Mouse (Mus musculus) lung, embryonic 16.5 days (tissue): Measurements from ENCODE around the gene Spo11. TPM values are rescaled to one million over a fixed set of nuclear protein-coding genes. Genes with fewer than 3 reads are reported as not detected.

ENCODE experiments used
- ATAC-seq: fragments of 200-750 bp; cut with Nextera tagmentation; 2 replicates; pipeline ENCODE4 v1.8.0; 2017; ENCODE audit warnings: low read depth, mild to moderate bottlenecking, moderate library complexity
- H3K27ac ChIP-seq: fragments of 300-500 bp; sonication (generic); 2 replicates; pipeline ENCODE4 v1.5.1; 2014; ENCODE audit warnings: mild to moderate bottlenecking, control low read depth, low read length
- H3K27me3 ChIP-seq: fragments of 300-500 bp; sonication (generic); 2 replicates; pipeline ENCODE4 v1.6.1; 2014; ENCODE audit warnings: low read depth, low read length, mixed read lengths; ENCODE audit not compliant: control insufficient read depth, insufficient read depth
- H3K36me3 ChIP-seq: fragments of 300-500 bp; sonication (generic); 2 replicates; pipeline ENCODE4 v1.6.1; 2014; ENCODE audit warnings: low read length; ENCODE audit not compliant: control insufficient read depth, insufficient read depth
- H3K4me1 ChIP-seq: fragments of 300-500 bp; sonication (generic); replicated peaks from 2 replicates; pipeline ENCODE4 v1.6.1; 2014; ENCODE audit warnings: low read length, mixed read lengths; ENCODE audit not compliant: control insufficient read depth, insufficient read depth
- H3K4me2 ChIP-seq: fragments of 300-500 bp; sonication (generic); 2 replicates; pipeline ENCODE4 v1.6.1; 2014; ENCODE audit warnings: low read depth, low read length, control low read depth
- H3K4me3 ChIP-seq: fragments of 300-500 bp; sonication (generic); 2 replicates; pipeline ENCODE4 v1.5.1; 2014; ENCODE audit warnings: mild to moderate bottlenecking, low read length, control low read depth
- H3K9ac ChIP-seq: fragments of 300-500 bp; sonication (generic); 2 replicates; pipeline ENCODE4 v1.6.1; 2014; ENCODE audit warnings: low read length, control low read depth
- H3K9me3 ChIP-seq: fragments of 300-500 bp; sonication (generic); 2 replicates; pipeline ENCODE4 v1.6.1; 2016; ENCODE audit warnings: low read length; ENCODE audit not compliant: control insufficient read depth
- WGBS: fragments of 180-500 bp; shearing (Covaris S2); extraction: QIAGEN DNeasy Blood & Tissue Kit; methylation state at CpG from one replicate; pipeline ENCODE4 v1.1.7; 2014; 5-methylcytosine and 5-hydroxymethylcytosine counted together
- polyA plus RNA-seq: library from polyadenylated mRNA; unstranded; fragments of >200 nt; fragmentation: Nextera tagmentation; extraction: Ambion mirVana; gene quantifications from 2 replicates; pipeline ENCODE4 v1.2.1, GENCODE M21; 2015

Gene Spo11
- polyA plus RNA-seq, 1 experiment from 2014 or later: 0.30 TPM

DNA sequence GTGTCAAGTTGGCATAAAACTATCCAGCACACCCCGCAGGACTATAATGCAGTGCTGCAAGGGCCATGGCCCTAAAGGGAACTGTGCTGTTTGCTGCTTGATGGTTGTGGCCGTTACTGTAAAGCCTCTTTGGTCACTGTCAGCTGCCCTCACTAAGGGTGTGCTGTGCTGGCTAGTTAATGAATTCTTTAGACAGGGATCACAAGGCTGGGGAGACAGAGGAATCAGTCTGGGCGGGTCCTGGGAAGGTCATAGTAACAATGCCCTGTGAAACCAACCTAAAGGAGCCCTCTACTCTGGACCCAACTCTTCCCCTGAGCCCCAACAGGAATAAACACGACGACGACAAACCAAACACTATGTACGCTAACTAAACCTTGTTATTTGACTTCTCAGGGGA, 21.0 kb downstream of the Spo11 start:
- ATAC-seq: no peak
- Histone ChIP-seq H3K9ac (no peak overlapping the region), H3K36me3 (peaks cover 7% of the 10 kb centered on the region), H3K4me2 (no peak overlapping the region), H3K27me3 (no peaks in the 10 kb centered on the region; the same call in 1 of the 2 replicates), H3K4me3 (no peak overlapping the region), H3K9me3 (no peaks in the 10 kb centered on the region), H3K27ac (no peak overlapping the region), H3K4me1 (peaks cover 8% of the 10 kb centered on the region)
- WGBS: 58% methylated on average over 7 of the region's 7 CpGs

DNA sequence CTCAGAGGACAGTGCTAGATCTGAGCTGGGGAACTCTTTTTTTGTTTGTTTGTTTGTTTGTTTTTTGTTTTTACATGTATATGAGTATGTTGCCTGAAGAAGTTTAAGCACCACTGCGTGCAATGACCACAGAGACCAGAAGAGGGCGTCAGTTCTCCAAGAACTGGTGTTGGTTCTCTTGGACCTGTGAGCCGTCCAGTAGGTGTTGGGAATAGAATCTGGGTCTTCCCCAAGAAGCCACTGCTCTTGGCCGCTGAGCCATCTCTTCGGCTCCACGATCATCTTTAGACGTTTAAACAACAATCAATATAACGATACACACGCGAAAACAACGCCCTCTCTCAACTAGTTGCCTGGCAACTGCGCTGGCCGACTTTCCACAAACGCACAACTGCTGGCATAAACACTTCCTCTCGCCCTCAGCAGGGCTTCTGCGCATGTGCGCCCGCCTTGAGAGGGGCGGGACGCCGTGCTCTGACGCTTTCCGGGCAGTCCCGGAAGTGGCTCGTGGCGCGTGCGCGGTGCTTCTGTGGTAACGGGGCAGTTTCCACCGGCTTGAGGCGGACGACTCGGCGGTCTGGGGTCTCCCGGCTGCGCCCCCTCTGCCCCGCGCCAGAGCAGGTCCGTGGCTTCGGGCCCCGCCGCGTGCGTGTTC, 22.3 kb downstream of the Spo11 start, which contains the start of gene Rae1:
Rae1 (plus strand) TSS at position 488 of the 655 bp plus-strand sequence.
- H3K27ac ChIP-seq: peak within 1 kb of the TSS; percentile 80
- H3K36me3 ChIP-seq: peaks cover 17% of the 10 kb centered on the region
- peak within 1 kb of the TSS; percentile 78 for H3K4me2 ChIP-seq
- WGBS: under 1% methylated on average over 45 of the region's 45 CpGs
- H3K27me3 ChIP-seq: no peaks in the 10 kb centered on the region; the same call in 1 of the 2 replicates
- peak within 1 kb of the TSS; percentile 93 for H3K9ac ChIP-seq
- ATAC-seq: peak; percentile 97
- H3K4me1 ChIP-seq: peaks cover 8% of the 10 kb centered on the region
- H3K4me3 ChIP-seq: peak within 1 kb of the TSS; percentile 96
- no peaks in the 10 kb centered on the region for H3K9me3 ChIP-seq

DNA sequence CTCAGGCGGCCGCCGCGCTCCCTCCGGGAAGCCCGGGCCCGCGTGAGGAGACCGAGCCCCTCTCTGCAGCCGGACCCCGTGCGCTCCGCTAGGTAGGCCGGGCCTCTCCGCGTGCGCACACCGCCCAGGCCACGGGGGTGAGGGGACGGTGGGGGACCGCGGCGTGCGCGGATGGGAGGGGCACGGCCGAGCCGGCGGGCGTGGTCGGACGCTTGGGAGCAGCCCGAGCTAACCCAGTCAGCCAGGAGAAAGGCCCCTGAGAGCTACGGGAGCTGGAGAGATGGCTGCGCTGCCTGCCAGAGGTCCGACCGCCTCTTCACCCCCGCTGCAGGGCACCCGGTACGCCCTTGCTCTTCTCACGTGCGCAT, 22.8 kb downstream of the Spo11 start:
- under 1% methylated on average over 40 of the region's 42 CpGs for WGBS
- Histone ChIP-seq H3K4me3 (peak overlapping the region; percentile 96), H3K4me2 (peak overlapping the region; percentile 78), H3K9ac (peak overlapping the region; percentile 93), H3K36me3 (peaks cover 23% of the 10 kb centered on the region), H3K4me1 (peaks cover 8% of the 10 kb centered on the region), H3K27ac (peak overlapping the region; percentile 80), H3K9me3 (no peaks in the 10 kb centered on the region), H3K27me3 (no peaks in the 10 kb centered on the region; the same call in 1 of the 2 replicates)
- ATAC-seq: peak; percentile 90

DNA sequence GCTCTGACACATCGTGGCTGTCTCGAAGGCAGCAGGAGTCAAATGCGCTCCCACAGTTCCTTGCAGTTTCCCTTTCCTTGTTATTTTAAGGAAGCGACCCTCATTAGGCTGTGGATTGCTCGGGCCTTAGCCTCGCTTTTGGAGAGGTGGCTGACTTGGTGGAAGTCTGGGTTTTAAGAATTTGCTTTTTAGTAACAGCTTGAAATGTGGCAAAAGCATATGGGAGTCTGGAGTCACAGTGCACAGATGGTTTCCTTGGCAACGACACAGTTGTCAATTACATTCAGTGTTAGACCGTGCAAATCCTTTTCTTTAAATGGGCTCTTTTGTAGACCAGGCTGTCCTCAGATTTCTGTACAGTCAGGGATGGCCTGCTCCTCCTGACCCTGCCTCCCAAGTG, 23.4 kb downstream of the Spo11 start:
- Histone ChIP-seq H3K4me1 (peaks cover 8% of the 10 kb centered on the region), H3K27me3 (no peaks in the 10 kb centered on the region; the same call in 1 of the 2 replicates), H3K36me3 (peaks cover 28% of the 10 kb centered on the region), H3K4me3 (peak overlapping the region; percentile 96), H3K9ac (peak overlapping the region; percentile 93), H3K9me3 (no peaks in the 10 kb centered on the region), H3K27ac (0 out of 2 replicates have a peak overlapping the region, but pooled peaks have one; percentile 80), H3K4me2 (peak overlapping the region; percentile 78)
- ATAC-seq: no peak
- 14% methylated on average over 8 of the region's 8 CpGs for WGBS

DNA sequence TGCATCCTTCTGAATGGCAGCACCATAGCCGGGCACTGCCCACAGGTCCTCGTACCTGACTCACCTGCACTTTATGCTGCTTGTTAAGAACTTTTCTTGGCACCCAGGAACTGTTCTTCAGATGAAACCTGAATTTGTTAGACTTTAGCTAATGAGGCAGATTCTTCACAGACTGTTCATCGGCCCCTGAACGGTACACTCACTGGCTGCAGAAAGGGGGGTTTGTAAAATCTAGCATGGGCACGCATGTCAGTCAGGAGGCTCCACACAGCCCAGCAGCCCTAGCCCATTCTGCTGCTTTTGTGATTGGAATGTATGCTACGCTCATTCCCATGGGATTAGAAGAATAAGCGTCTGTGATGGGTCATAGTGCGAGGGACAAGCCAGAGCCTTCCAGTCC, 26.2 kb downstream of the Spo11 start:
- Histone ChIP-seq H3K4me2 (no peak overlapping the region), H3K9me3 (no peaks in the 10 kb centered on the region), H3K9ac (no peak overlapping the region), H3K27ac (no peak overlapping the region), H3K4me3 (no peak overlapping the region), H3K27me3 (no peaks in the 10 kb centered on the region), H3K36me3 (peaks cover 50% of the 10 kb centered on the region), H3K4me1 (peaks cover 8% of the 10 kb centered on the region)
- ATAC-seq: no peak
- WGBS: 94% methylated on average over 8 of the region's 8 CpGs

DNA sequence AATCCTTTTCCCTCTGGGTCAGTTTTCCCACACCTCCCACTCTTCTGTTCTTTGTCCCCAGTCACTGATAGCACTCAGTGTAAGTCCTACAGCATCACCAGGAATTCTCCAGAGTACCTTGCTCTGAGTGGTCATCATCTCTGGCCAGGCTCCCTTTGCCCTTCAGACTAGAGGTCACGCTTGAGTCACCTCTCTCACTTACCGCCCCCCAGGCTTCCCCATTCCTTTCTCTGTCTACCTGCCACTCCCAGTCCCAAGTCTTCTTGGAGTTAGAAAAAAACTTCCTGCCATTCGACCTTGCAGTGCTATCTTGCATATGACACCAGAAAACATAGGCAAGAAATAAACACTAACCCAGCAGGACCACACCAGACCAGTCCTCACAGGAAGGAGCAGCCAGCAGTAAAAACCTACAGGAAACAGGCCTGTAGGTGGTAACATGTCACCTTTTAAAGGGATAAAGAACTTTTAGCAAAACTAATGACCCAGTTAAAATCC, 32.8 kb downstream of the Spo11 start:
- H3K36me3 ChIP-seq: peaks cover 82% of the 10 kb centered on the region
- 68% methylated on average over 3 of the region's 3 CpGs for WGBS
- ATAC-seq: no peak

DNA sequence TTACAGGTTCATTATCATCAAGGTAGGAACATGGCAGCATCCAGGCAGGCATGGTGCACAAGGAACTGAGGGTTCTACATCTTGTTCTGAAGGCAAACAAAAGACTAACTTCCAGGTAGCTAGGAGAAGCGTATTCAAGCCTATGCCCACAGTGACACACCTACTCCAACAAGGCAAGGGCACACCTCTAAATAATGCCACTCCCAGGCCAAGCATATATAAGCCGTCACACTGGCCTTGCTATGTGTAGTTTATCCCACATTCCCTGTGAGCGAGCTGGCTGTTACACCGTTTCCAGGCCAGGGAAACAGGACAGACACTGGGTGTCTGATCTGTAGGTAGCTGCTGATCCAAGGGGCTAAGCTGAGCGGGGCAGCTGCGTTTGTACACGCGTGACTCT, 33.9 kb downstream of the Spo11 start:
- Histone ChIP-seq H3K36me3 (peaks cover 78% of the 10 kb centered on the region), H3K4me3 (no peak overlapping the region), H3K9ac (no peak overlapping the region), H3K9me3 (no peaks in the 10 kb centered on the region), H3K4me2 (no peak overlapping the region), H3K27me3 (no peaks in the 10 kb centered on the region), H3K4me1 (no peaks in the 10 kb centered on the region), H3K27ac (no peak overlapping the region)
- ATAC-seq: no peak
- 94% methylated on average over 8 of the region's 8 CpGs for WGBS

More for the DNA sequence above, 32.8 kb downstream of the Spo11 start:
- no peaks in the 10 kb centered on the region for H3K27me3 ChIP-seq
- H3K4me3 ChIP-seq: no peak overlapping the region
- no peak overlapping the region for H3K27ac ChIP-seq
- no peaks in the 10 kb centered on the region for H3K4me1 ChIP-seq
- H3K4me2 ChIP-seq: no peak overlapping the region
- no peak overlapping the region for H3K9ac ChIP-seq
- H3K9me3 ChIP-seq: no peaks in the 10 kb centered on the region

DNA sequence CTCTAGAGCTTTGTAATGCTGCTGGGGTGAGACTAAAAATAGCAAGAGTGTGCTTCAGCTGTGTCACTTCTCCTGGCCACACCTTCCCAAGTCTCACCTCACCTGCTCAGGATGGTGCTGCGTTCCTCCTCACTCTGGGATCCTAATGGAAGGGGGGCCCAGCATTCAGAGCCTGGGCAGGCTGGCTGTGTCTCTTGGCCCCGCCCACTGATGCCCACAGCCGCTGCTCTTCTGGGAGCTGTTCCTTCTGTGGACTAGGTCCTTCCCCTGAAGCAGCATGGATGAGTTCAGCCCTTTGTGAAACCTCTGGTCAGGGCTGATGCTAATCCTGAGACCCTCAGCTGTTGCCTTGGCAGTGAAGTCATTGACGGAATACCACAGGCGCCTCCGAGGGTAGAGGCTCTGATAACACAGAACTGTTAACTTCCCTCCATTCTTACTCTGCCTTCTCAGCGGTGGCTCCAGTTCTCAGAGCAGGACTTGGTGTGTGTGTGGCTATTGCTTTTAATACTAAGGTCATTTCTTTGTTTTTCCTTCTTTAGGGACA, 37.3 kb downstream of the Spo11 start:
- Histone ChIP-seq H3K4me2 (no peak overlapping the region), H3K9ac (no peak overlapping the region; the same call in 1 of the 2 replicates), H3K27me3 (no peaks in the 10 kb centered on the region), H3K4me1 (peaks cover 9% of the 10 kb centered on the region; the same call in 1 of the 2 replicates), H3K36me3 (peaks cover 48% of the 10 kb centered on the region), H3K27ac (no peak overlapping the region), H3K4me3 (no peak overlapping the region), H3K9me3 (no peaks in the 10 kb centered on the region)
- 69% methylated on average over 7 of the region's 7 CpGs for WGBS
- ATAC-seq: no peak

DNA sequence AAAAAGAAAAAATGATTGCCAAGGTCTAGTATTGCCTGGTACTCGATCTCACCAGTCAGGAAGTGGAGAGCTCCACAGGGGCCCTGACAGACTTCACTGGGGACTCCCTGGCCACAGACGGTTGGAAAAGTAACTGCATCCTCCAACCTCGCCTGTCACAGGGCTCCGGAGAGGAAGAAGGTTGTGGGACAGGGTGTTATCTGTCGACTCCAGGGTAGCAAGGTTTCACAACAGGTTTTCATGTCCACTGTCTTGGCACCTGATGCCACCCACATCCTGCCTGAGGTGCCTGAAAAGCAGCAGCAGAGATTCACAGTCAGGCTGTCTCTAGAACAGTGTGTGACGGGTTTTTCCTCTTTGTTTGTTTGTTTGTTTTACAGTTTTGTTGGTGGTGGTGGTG, 40.4 kb downstream of the Spo11 start:
- Histone ChIP-seq H3K9ac (no peak overlapping the region), H3K27me3 (peaks cover 3% of the 10 kb centered on the region), H3K4me2 (no peak overlapping the region), H3K36me3 (peaks cover 23% of the 10 kb centered on the region), H3K27ac (no peak overlapping the region), H3K4me3 (no peak overlapping the region), H3K4me1 (peaks cover 19% of the 10 kb centered on the region), H3K9me3 (no peaks in the 10 kb centered on the region)
- 31% methylated on average over 6 of the region's 6 CpGs for WGBS
- no peak for ATAC-seq
